Mouse (Mus musculus): ENCODE results near the gene Lars2.
"Not testable (repeated sequence)": the region's sequence is repeated elsewhere in the genome, so short reads cannot be mapped to it uniquely, and the experiment has no call there.

The Lars2 gene

GRCm38 (mm10) chr9:123366708-123367385 lies at the start of gene Lars2:
Gene Lars2, plus strand, starts transcription at chr9:123366927.
- in situ Hi-C loops (cut with MboI), result no loop called here

- in situ Hi-C loops (cut with MboI), result no loop called here
These were observed 40.6 kb upstream of the Lars2 start for GRCm38 (mm10) chr9:123326106-123326505.

- in situ Hi-C loops (cut with MboI), result no loop called here
These were observed 38.4 kb upstream of the Lars2 start for GRCm38 (mm10) chr9:123328336-123328735.

GRCm38 (mm10) chr9:123329831-123330230 lies 36.9 kb upstream of the Lars2 start:
- in situ Hi-C loops (cut with MboI), result no loop called here

- in situ Hi-C loops (cut with MboI), result not testable (repeated sequence)
These were observed 36.5 kb upstream of the Lars2 start for GRCm38 (mm10) chr9:123330271-123330670.

GRCm38 (mm10) chr9:123333479-123333878 lies 33.2 kb upstream of the Lars2 start:
- in situ Hi-C loops (cut with MboI), result no loop called here

GRCm38 (mm10) chr9:123335044-123335670 lies 31.6 kb upstream of the Lars2 start:
- in situ Hi-C loops (cut with MboI), result no loop called here

- in situ Hi-C loops (cut with MboI), result no loop called here
These were observed 27.0 kb upstream of the Lars2 start for GRCm38 (mm10) chr9:123339651-123340144.

GRCm38 (mm10) chr9:123341256-123341655 lies 25.5 kb upstream of the Lars2 start:
- in situ Hi-C loops (cut with MboI), result no loop called here

- in situ Hi-C loops (cut with MboI), result no loop called here
These were observed 23.7 kb upstream of the Lars2 start for GRCm38 (mm10) chr9:123343069-123343468.

- in situ Hi-C loops (cut with MboI), result not testable (repeated sequence)
These were observed 17.4 kb upstream of the Lars2 start for GRCm38 (mm10) chr9:123349286-123349685.

- in situ Hi-C loops (cut with MboI), result no loop called here
These were observed 6.7 kb upstream of the Lars2 start for GRCm38 (mm10) chr9:123359981-123360380.

GRCm38 (mm10) chr9:123365353-123365752 lies 1.4 kb upstream of the Lars2 start:
- in situ Hi-C loops (cut with MboI), result no loop called here

- in situ Hi-C loops (cut with MboI), result no loop called here
These were observed 602 bp upstream of the Lars2 start for GRCm38 (mm10) chr9:123365942-123366707.

GRCm38 (mm10) chr9:123367636-123368035 lies 909 bp downstream of the Lars2 start:
- in situ Hi-C loops (cut with MboI), result no loop called here

GRCm38 (mm10) chr9:123382399-123382798 lies 15.7 kb downstream of the Lars2 start:
- in situ Hi-C loops (cut with MboI), result no loop called here

GRCm38 (mm10) chr9:123384696-123385095 lies 18.0 kb downstream of the Lars2 start:
- in situ Hi-C loops (cut with MboI), result no loop called here

- in situ Hi-C loops (cut with MboI), result no loop called here
These were observed 18.8 kb downstream of the Lars2 start for GRCm38 (mm10) chr9:123385352-123386198.

- in situ Hi-C loops (cut with MboI), result no loop called here
These were observed 19.6 kb downstream of the Lars2 start for GRCm38 (mm10) chr9:123386347-123386746.

- in situ Hi-C loops (cut with MboI), result not testable (repeated sequence)
These were observed 21.6 kb downstream of the Lars2 start for GRCm38 (mm10) chr9:123388087-123389007.
